Mouse (Mus musculus) G1E (cell line): Measurements from ENCODE around the gene Aldh3b2.

Source experiments
- CTCF ChIP-seq: IDR thresholded peaks from 2 replicates; pipeline ENCODE4 v1.5.1; 2012; ENCODE audit warnings: low read depth, low read length, inconsistent platforms, mixed read lengths
- GATA1 ChIP-seq: IDR thresholded peaks from 2 replicates; pipeline ENCODE4 v1.6.1; 2012; ENCODE audit warnings: borderline replicate concordance, low read length, inconsistent platforms, mixed read lengths
- GATA2 ChIP-seq: IDR thresholded peaks from 2 replicates; pipeline ENCODE4 v1.6.1; 2012; ENCODE audit warnings: low read depth, low read length, inconsistent platforms, borderline replicate concordance
- POLR2AphosphoS5 ChIP-seq: IDR thresholded peaks from 2 replicates; pipeline ENCODE4 v1.6.1; 2012; ENCODE audit warnings: low read depth, low read length, inconsistent platforms; ENCODE audit not compliant: insufficient replicate concordance
- TAL1 ChIP-seq: conservative IDR thresholded peaks from 2 replicates; pipeline ENCODE4 v1.6.1; 2012; ENCODE audit warnings: low read depth, low read length, inconsistent platforms, mixed read lengths

- TF ChIP-seq CTCF (no peak), TAL1 (no peak), GATA1 (no peak), GATA2 (no peak), POLR2AphosphoS5 (no peak)
Measured at GRCm38 (mm10) chr19:3926279-3926678, 45.8 kb upstream of the Aldh3b2 start.
